Mouse (Mus musculus): ENCODE measurements around the gene Mea1. TPM values are rescaled to one million over a fixed set of nuclear protein-coding genes. Genes with fewer than 3 reads are reported as not detected.

Mea1 gene
- polyA plus RNA-seq, 1 experiment from 2014 or later, result 122 TPM

GRCm38 (mm10) chr17:46648436-46648835 is 30.2 kb upstream of the Mea1 start:
- Histone ChIP-seq H3K4me2 (no peak overlapping the region), H3K27ac (replicated peaks) (no peak overlapping the region), H3K27me3 (replicated peaks) (no peaks in the 10 kb centered on the region), H3K36me3 (peaks cover 33% of the 10 kb centered on the region), H3K4me3 (no peak overlapping the region), H3K4me1 (peaks cover 59% of the 10 kb centered on the region), H3K9ac (no peak overlapping the region), H3K9me3 (no peaks in the 10 kb centered on the region)
- no peak for ATAC-seq (ENCODE audit: extremely low read depth, insufficient number of reproducible peaks, low FRiP score, low TSS enrichment)
- 90% methylated on average over 9 of the region's 9 CpGs for WGBS

- H3K9me3 ChIP-seq, result no peaks in the 10 kb centered on the region
- H3K36me3 ChIP-seq, result peaks cover 46% of the 10 kb centered on the region
- H3K4me1 ChIP-seq, result peaks cover 53% of the 10 kb centered on the region
- H3K27ac ChIP-seq (replicated peaks), result peak overlapping the region; percentile 98
- peak overlapping the region; percentile 80 for H3K4me3 ChIP-seq
- peak overlapping the region; percentile 97 for H3K9ac ChIP-seq
- H3K4me2 ChIP-seq, result peak overlapping the region; percentile 80
- no peak for ATAC-seq (ENCODE audit: extremely low read depth, insufficient number of reproducible peaks, low FRiP score, low TSS enrichment)
- H3K27me3 ChIP-seq (replicated peaks), result no peaks in the 10 kb centered on the region
- 31% methylated on average over 15 of the region's 15 CpGs for WGBS
Measured at GRCm38 (mm10) chr17:46649811-46650210, 28.8 kb upstream of the Mea1 start.

- Histone ChIP-seq H3K36me3 (peaks cover 50% of the 10 kb centered on the region), H3K4me1 (peaks cover 48% of the 10 kb centered on the region), H3K9ac (peak within 1 kb of the TSS; percentile 97), H3K27ac (replicated peaks) (peak within 1 kb of the TSS; percentile 98), H3K27me3 (replicated peaks) (no peaks in the 10 kb centered on the region), H3K4me2 (peak within 1 kb of the TSS; percentile 80), H3K4me3 (peak within 1 kb of the TSS; percentile 80), H3K9me3 (no peaks in the 10 kb centered on the region)
- ATAC-seq (ENCODE audit: extremely low read depth, insufficient number of reproducible peaks, low FRiP score, low TSS enrichment), result peak; percentile 84
- 1% methylated on average over 57 of the region's 58 CpGs for WGBS
Measured at GRCm38 (mm10) chr17:46650232-46651031, 28.2 kb upstream of the Mea1 start, which contains the start of gene Cul7. Cul7 (plus strand) TSS chr17:46650337.

GRCm38 (mm10) chr17:46651292-46651691 is 27.3 kb upstream of the Mea1 start:
- WGBS, result 65% methylated on average over 17 of the region's 17 CpGs
- H3K27ac ChIP-seq (replicated peaks), result peak overlapping the region; percentile 98
- peaks cover 59% of the 10 kb centered on the region for H3K36me3 ChIP-seq
- H3K4me3 ChIP-seq, result peak overlapping the region; percentile 80
- H3K4me1 ChIP-seq, result peaks cover 51% of the 10 kb centered on the region
- H3K4me2 ChIP-seq, result peak overlapping the region; percentile 80
- ATAC-seq (ENCODE audit: extremely low read depth, insufficient number of reproducible peaks, low FRiP score, low TSS enrichment), result no peak
- H3K27me3 ChIP-seq (replicated peaks), result no peaks in the 10 kb centered on the region
- peak overlapping the region; percentile 97 for H3K9ac ChIP-seq
- no peaks in the 10 kb centered on the region for H3K9me3 ChIP-seq

- Histone ChIP-seq H3K4me3 (peak overlapping the region; percentile 80), H3K9me3 (no peaks in the 10 kb centered on the region), H3K27ac (replicated peaks) (peak overlapping the region; percentile 98), H3K36me3 (peaks cover 65% of the 10 kb centered on the region), H3K27me3 (replicated peaks) (no peaks in the 10 kb centered on the region), H3K4me1 (peaks cover 46% of the 10 kb centered on the region), H3K4me2 (peak overlapping the region; percentile 80), H3K9ac (peak overlapping the region; percentile 97)
- no peak for ATAC-seq (ENCODE audit: extremely low read depth, insufficient number of reproducible peaks, low FRiP score, low TSS enrichment)
- 55% methylated on average over 20 of the region's 20 CpGs for whole genome bisulfite sequencing
Measured at GRCm38 (mm10) chr17:46651755-46652547, 26.6 kb upstream of the Mea1 start.

GRCm38 (mm10) chr17:46656054-46656453 is 22.5 kb upstream of the Mea1 start:
- peaks cover 88% of the 10 kb centered on the region for H3K36me3 ChIP-seq
- ATAC-seq (ENCODE audit: extremely low read depth, insufficient number of reproducible peaks, low FRiP score, low TSS enrichment), result no peak
- no peak overlapping the region for H3K4me3 ChIP-seq
- no peak overlapping the region for H3K9ac ChIP-seq
- no peaks in the 10 kb centered on the region for H3K27me3 ChIP-seq (replicated peaks)
- no peaks in the 10 kb centered on the region for H3K9me3 ChIP-seq
- 68% methylated on average over 6 of the region's 6 CpGs for whole genome bisulfite sequencing
- no peak overlapping the region for H3K4me2 ChIP-seq
- peaks cover 30% of the 10 kb centered on the region for H3K4me1 ChIP-seq
- no peak overlapping the region for H3K27ac ChIP-seq (replicated peaks)

GRCm38 (mm10) chr17:46661351-46661750 is 17.2 kb upstream of the Mea1 start:
- Histone ChIP-seq H3K27me3 (replicated peaks) (no peaks in the 10 kb centered on the region), H3K9ac (no peak overlapping the region)
- WGBS, result 88% methylated on average over 9 of the region's 9 CpGs

GRCm38 (mm10) chr17:46661981-46662380 is 16.6 kb upstream of the Mea1 start:
- 88% methylated on average over 12 of the region's 12 CpGs for WGBS
- ATAC-seq (ENCODE audit: extremely low read depth, insufficient number of reproducible peaks, low FRiP score, low TSS enrichment), result no peak
- Histone ChIP-seq H3K27me3 (replicated peaks) (no peaks in the 10 kb centered on the region), H3K4me3 (no peak overlapping the region), H3K27ac (replicated peaks) (no peak overlapping the region), H3K9ac (no peak overlapping the region), H3K4me1 (no peaks in the 10 kb centered on the region), H3K4me2 (no peak overlapping the region), H3K36me3 (peaks cover 100% of the 10 kb centered on the region), H3K9me3 (no peaks in the 10 kb centered on the region)

More at GRCm38 (mm10) chr17:46661351-46661750, 17.2 kb upstream of the Mea1 start:
- Histone ChIP-seq H3K4me3 (no peak overlapping the region), H3K36me3 (peaks cover 100% of the 10 kb centered on the region), H3K27ac (replicated peaks) (no peak overlapping the region), H3K9me3 (no peaks in the 10 kb centered on the region), H3K4me1 (no peaks in the 10 kb centered on the region), H3K4me2 (no peak overlapping the region)
- no peak for ATAC-seq (ENCODE audit: extremely low read depth, insufficient number of reproducible peaks, low FRiP score, low TSS enrichment)

- 87% methylated on average over 5 of the region's 5 CpGs for WGBS
- Histone ChIP-seq H3K9me3 (no peaks in the 10 kb centered on the region), H3K4me3 (no peak overlapping the region), H3K36me3 (peaks cover 100% of the 10 kb centered on the region), H3K4me2 (no peak overlapping the region), H3K9ac (no peak overlapping the region; the same call in 1 of the 2 replicates), H3K27me3 (replicated peaks) (no peaks in the 10 kb centered on the region), H3K4me1 (no peaks in the 10 kb centered on the region), H3K27ac (replicated peaks) (no peak overlapping the region)
- no peak for ATAC-seq (ENCODE audit: extremely low read depth, insufficient number of reproducible peaks, low FRiP score, low TSS enrichment)
Measured at GRCm38 (mm10) chr17:46662730-46663129, 15.9 kb upstream of the Mea1 start.

GRCm38 (mm10) chr17:46667712-46668111 is 10.9 kb upstream of the Mea1 start:
- Histone ChIP-seq H3K4me1 (peaks cover 1% of the 10 kb centered on the region; the same call in 1 of the 2 replicates), H3K4me2 (no peak overlapping the region), H3K9me3 (no peaks in the 10 kb centered on the region), H3K4me3 (no peak overlapping the region), H3K27ac (replicated peaks) (no peak overlapping the region), H3K9ac (no peak overlapping the region), H3K27me3 (replicated peaks) (no peaks in the 10 kb centered on the region), H3K36me3 (peaks cover 93% of the 10 kb centered on the region)
- WGBS, result 81% methylated on average over 16 of the region's 16 CpGs
- no peak for ATAC-seq (ENCODE audit: extremely low read depth, insufficient number of reproducible peaks, low FRiP score, low TSS enrichment)

- H3K27ac ChIP-seq (replicated peaks), result no peak overlapping the region
- H3K4me2 ChIP-seq, result no peak overlapping the region
- no peak overlapping the region for H3K4me3 ChIP-seq
- H3K4me1 ChIP-seq, result peaks cover 17% of the 10 kb centered on the region
- no peaks in the 10 kb centered on the region for H3K9me3 ChIP-seq
- 93% methylated on average over 10 of the region's 10 CpGs for WGBS
- H3K9ac ChIP-seq, result no peak overlapping the region
- H3K36me3 ChIP-seq, result peaks cover 77% of the 10 kb centered on the region
- H3K27me3 ChIP-seq (replicated peaks), result no peaks in the 10 kb centered on the region
- no peak for ATAC-seq (ENCODE audit: extremely low read depth, insufficient number of reproducible peaks, low FRiP score, low TSS enrichment)
Measured at GRCm38 (mm10) chr17:46669911-46670310, 8.7 kb upstream of the Mea1 start.
